Mouse (Mus musculus) gastrocnemius, adult 2 months (tissue): Measurements from ENCODE around the gene Trim29. TPM values are rescaled to one million over a fixed set of nuclear protein-coding genes. Genes with fewer than 3 reads are reported as not detected.

Experiments used
- DNase-seq: peaks from one replicate; pipeline ENCODE4 v3.0.0; 2022
- H3K27ac ChIP-seq: fragments of 200-600 bp; 2 replicates; pipeline ENCODE4 v1.8.1; 2022; ENCODE audit warnings: mild to moderate bottlenecking
- H3K4me3 ChIP-seq: fragments of 200-600 bp; 2 replicates; pipeline ENCODE4 v1.8.1; 2022; ENCODE audit warnings: mild to moderate bottlenecking, moderate library complexity
- CTCF ChIP-seq: fragments of 200-600 bp; IDR thresholded peaks from 2 replicates; pipeline ENCODE4 v1.8.1; 2022; ENCODE audit warnings: antibody characterized with exemption, mild to moderate bottlenecking, moderate library complexity
- intact Hi-C: fragments of 180-260 bp; cut with DNase I; formaldehyde crosslinking; loops from one replicate; pipeline ENCODE4 v1.15.1; 2025
- long read RNA-seq, 2 experiments: library from polyadenylated mRNA; stranded (forward); transcript quantifications; one replicate each; pipeline ENCODE4 v2.0.0; 2021
- total RNA-seq, 2 experiments: library from RNA; stranded (reverse); gene quantifications; 2 replicates each; pipeline ENCODE4 v1.2.3; 2021

The Trim29 gene
- total RNA-seq = not detected
- long read RNA-seq, experiment 1 = 0 reads
- long read RNA-seq, experiment 2 = 0 reads

DNA sequence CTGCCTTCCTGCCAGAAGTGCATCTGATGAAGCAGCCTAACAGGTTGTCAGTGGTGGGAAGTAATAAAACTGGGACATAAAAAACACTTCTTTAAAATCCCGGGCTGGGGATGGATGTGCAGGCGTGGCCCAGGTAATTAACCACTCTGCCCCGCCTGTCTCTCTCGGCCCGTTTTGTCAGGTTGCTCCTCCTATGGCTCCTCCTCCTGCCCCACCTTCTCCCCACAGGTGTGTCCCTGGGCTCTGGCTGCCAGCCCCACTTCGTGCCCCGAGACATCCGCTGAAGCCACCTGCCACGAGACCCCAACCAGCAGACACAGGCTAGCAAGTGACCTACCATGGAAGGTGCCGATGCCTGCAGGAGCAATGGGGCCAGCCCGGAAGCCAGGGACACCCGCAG, at the start of gene Trim29:
Gene Trim29, plus strand, starts transcription at position 311 of the 400 bp plus-strand sequence.
- no peak for DNase-seq
- H3K27ac ChIP-seq = no peak within 1 kb of the TSS
- intact Hi-C loops = no loop called here
- TF ChIP-seq CTCF = no peak
- no peak within 1 kb of the TSS for H3K4me3 ChIP-seq

DNA sequence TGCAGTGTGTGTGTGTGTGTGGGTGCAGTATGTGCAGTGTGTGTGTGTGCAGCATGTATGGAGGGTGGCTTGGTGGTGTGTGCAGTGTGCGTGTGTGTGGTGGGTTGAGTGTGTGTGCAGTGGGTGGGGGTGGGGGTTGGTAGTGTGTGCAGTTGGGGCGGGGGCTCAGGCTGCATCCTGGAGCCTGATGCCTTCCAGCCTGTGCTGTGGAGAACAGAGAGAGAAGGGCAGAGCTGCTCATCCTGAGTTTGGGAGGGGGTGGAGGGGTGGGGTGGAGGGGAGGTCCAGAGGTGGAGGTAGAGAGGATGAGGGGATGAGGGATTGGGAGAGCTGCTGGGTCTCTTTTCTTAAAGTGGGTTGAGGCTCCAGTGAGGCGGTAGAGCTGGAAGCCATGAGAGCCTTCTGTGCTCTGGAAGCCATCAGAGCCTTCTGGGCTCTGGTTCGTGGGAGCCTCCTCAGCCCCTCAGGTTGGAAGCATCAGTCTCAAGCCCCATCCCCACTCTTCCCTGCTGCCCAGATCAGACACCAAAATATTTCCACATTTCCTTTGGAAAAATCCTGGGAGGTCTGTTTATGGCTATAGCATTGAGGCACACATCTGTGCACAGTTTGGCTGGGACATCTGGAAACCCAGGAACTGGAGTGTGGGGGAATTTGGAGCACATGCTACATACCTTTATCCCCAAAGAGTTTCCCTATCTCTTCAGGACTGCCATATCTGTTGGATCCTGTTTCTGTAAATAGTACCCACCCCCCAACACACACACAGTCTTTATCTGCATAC, 49.3 kb upstream of the Trim29 start:
- intact Hi-C loops = no loop called here
- Histone ChIP-seq H3K27ac (peak overlapping the region; percentile 58; the same call in 1 of the 2 replicates), H3K4me3 (no peak overlapping the region)
- no peak for TF ChIP-seq CTCF
- no peak for DNase-seq

DNA sequence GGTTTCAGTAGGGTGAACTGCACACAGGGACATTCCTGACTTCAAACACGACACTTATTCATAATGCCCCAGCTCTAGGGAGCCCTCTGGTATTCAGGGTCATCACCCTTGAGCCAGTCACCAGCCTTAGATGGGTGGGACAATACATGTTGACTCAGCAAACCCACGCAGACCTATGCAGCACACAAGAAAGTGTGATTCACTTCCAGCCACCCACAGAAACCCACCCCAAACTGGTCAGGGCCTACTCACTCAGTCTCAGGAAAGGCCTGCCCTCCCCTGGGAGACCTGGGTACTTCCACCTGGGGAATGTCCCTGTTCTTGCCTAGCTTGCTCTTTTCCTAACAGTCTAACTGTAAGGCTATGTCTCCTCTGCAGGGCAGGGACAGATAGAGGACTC, 48.7 kb upstream of the Trim29 start:
- no peak for DNase-seq
- peak overlapping the region; percentile 83 for H3K27ac ChIP-seq
- H3K4me3 ChIP-seq = no peak overlapping the region
- intact Hi-C loops = no loop called here
- TF ChIP-seq CTCF = no peak

DNA sequence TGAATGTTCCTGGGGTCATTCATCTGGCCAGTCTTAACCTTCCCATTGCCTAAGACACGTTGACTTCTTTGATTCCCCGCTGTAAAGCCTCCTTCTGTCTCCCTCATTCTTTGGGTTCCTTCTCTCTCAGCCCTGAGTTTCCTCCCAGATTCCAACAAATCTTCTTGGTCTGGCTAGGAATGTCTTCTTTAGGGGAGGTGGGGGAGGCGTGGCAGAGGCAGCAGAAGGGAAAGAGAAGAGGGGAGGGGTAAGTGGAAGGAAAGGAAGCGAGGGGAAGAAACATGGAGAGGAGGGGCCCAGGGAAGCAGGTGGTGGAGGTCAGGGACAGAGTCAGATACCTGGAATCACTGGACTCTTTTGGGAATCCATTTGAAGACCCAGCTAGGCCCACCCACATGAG, 48.3 kb upstream of the Trim29 start:
- intact Hi-C loops = no loop called here
- peak overlapping the region; percentile 83 for H3K27ac ChIP-seq
- DNase-seq = no peak
- no peak for TF ChIP-seq CTCF
- H3K4me3 ChIP-seq = no peak overlapping the region

GRCm38 (mm10) chr9:43262811-43263550, 47.7 kb upstream of the Trim29 start:
- intact Hi-C loops = no loop called here
- Histone ChIP-seq H3K27ac (peak overlapping the region; percentile 83), H3K4me3 (no peak overlapping the region)
- DNase-seq = no peak
- TF ChIP-seq CTCF = no peak

- no peak for TF ChIP-seq CTCF
- DNase-seq = peak; percentile 80
- Histone ChIP-seq H3K27ac (peak overlapping the region; percentile 83), H3K4me3 (no peak overlapping the region)
- intact Hi-C loops = no loop called here
These were observed 46.6 kb upstream of the Trim29 start for GRCm38 (mm10) chr9:43263946-43264451.

- Histone ChIP-seq H3K4me3 (peak overlapping the region; percentile 50), H3K27ac (peak overlapping the region; percentile 77)
- intact Hi-C loops = loop anchor here (5.0 kb wide), 1 partner anchor 43 kb away; no protein-coding TSS in a partner anchor
- no peak for DNase-seq
- no peak for TF ChIP-seq CTCF
These were observed 45.5 kb upstream of the Trim29 start for GRCm38 (mm10) chr9:43265194-43265593.

DNA sequence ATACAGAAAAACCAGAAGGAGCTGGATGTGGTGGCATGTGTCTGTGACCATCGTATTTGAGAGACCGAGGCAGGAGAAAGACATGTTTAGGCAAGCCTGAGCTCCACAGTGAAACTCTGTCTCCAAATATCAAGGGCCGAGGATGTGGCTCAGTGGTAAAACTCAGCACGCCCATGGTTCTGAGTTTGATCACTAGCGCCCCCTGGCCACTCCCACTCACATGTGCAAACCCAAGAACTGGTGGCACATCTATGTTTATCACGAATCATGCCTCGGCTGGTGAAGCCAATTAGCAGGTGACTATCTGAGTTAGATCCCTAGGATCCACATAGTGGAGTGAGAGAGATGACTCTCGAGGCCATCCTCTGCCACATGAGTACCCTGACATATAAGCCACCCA, 43.3 kb upstream of the Trim29 start:
- peak; percentile 54 for DNase-seq
- H3K4me3 ChIP-seq = no peak overlapping the region
- intact Hi-C loops = loop anchor here (5.0 kb wide), 1 partner anchor 45 kb away; no protein-coding TSS in a partner anchor

DNA sequence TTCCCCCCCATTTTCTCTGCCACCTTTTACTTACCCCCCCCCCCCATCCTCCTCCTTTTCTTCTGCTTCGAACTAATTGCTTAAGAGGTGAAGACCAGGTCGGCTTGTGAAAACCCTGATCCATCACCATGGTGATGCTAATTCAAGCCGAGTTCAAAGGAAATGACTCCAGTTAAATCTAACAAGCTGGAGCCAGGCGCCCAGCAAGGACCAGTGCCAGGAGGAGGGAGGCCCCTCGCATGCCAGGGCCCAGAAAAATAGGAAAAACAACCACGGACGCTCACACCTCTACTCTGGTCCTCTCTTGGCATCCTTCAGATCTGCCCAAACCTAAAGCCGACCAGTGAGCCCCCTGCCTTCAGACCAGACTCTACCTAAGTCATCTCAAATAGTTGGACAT, 41.5 kb upstream of the Trim29 start:
- intact Hi-C loops = loop anchor here (5.0 kb wide), 1 partner anchor 47 kb away; no protein-coding TSS in a partner anchor
- TF ChIP-seq CTCF = no peak
- H3K4me3 ChIP-seq = no peak overlapping the region

More for the DNA sequence above, 43.3 kb upstream of the Trim29 start:
- no peak overlapping the region for H3K27ac ChIP-seq
- TF ChIP-seq CTCF = peak; percentile 50

DNA sequence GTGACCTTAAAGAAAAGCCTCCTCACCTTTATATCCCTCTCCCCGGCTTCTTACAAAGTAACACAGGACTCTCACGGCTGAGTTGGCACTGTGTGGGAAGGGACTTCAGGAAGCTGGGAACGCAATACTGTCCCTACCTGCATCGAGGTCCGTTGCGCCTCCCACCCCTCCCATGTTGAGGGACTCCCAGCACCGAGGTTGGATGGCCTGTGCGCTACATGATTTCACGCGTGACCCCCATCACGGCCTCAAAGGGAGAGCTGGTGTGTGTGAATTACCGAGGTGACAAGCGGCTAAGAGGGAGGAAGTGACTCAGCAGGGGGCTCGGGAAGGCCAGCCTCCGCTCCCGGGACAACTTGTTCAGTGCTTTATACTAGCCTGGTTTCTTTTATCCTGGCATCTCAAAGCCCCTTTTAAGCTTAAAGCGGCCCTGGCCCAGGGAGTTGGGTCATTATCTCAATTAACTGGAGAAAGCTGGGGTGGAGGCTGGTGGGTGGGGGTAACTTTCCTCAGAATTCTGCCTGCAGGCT, 39.9 kb upstream of the Trim29 start:
- TF ChIP-seq CTCF = no peak
- intact Hi-C loops = loop anchor here (1.0 kb wide), 1 partner anchor 131 kb away; no protein-coding TSS in a partner anchor

More for the DNA sequence above, 41.5 kb upstream of the Trim29 start:
- no peak for DNase-seq
- no peak overlapping the region for H3K27ac ChIP-seq

DNA sequence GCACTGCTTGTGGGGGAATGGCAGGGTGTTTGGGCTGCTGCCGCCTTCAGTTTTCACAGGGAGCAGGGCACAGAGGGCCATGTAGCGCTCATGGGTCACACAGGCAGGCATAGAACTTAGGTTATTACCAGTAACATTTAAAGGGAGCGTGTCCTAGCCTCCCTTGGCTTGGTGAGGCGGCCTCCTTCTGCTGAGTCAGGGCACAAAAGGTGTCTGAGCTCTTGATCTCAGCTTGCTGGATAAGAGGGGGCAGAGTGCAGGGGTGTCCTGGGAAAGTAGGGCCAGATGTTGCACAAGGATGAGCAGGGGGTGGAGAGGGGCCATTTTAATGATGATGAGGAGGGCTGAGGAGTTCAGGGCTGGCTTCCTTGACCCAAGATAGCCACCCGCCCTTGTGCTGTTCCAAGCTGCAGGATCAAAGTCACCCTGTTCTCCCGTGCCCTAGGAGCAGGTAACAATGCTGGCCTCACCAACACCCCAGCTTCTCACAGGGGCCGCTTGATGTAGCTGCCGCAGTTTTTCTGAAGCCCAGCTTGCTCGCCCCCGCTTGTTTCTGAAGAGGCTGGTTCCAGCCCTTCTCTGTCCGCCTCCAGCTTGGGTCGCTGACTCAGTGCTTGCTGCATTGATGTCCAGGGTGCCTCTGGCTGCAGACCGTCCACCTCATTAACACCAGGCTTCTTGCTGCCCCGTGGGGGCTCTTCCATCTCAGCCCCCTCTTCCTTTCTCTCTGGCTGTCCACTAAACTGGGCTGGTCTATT, 38.7 kb upstream of the Trim29 start:
- Histone ChIP-seq H3K27ac (peak overlapping the region; percentile 60), H3K4me3 (no peak overlapping the region)
- no peak for DNase-seq
- TF ChIP-seq CTCF = no peak
- intact Hi-C loops = loop anchor here (1.0 kb wide), 1 partner anchor 133 kb away; no protein-coding TSS in a partner anchor

More for the DNA sequence above, 39.9 kb upstream of the Trim29 start:
- H3K27ac ChIP-seq = peak overlapping the region; percentile 60
- H3K4me3 ChIP-seq = no peak overlapping the region; the same call in 1 of the 2 replicates
- no peak for DNase-seq

- intact Hi-C loops = no loop called here
- Histone ChIP-seq H3K4me3 (no peak overlapping the region), H3K27ac (peak overlapping the region; percentile 81)
- TF ChIP-seq CTCF = no peak
- peak; percentile 76 for DNase-seq
These were observed 36.9 kb upstream of the Trim29 start for GRCm38 (mm10) chr9:43273735-43274134.
